Mouse (Mus musculus): ENCODE results near the gene Ubn1.

- TF ChIP-seq CTCF (IDR thresholded peaks at IDR 0.05; ENCODE audit: control insufficient read depth, insufficient read depth, insufficient replicate concordance, low read depth, low read length) (no peak), POLR2A (IDR thresholded peaks at IDR 0.05; ENCODE audit: control insufficient read depth, low read depth, low read length) (no peak)
Measured at GRCm38 (mm10) chr16:5011285-5011684, 38.6 kb upstream of the Ubn1 start.
